Mouse (Mus musculus) brain, embryonic 14.5 days (tissue): Measurements from ENCODE around the gene Tmem106a.

Source experiments
- CTCF ChIP-seq: fragments of 200-500 bp; IDR thresholded peaks from 2 replicates; pipeline ENCODE4 v1.5.1; 2012; ENCODE audit warnings: inconsistent platforms, mild to moderate bottlenecking, moderate library complexity, borderline replicate concordance; ENCODE audit not compliant: insufficient read depth, insufficient read length; ENCODE audit errors: extremely low read depth
- POLR2A ChIP-seq: fragments of 200-500 bp; IDR thresholded peaks from 2 replicates; pipeline ENCODE4 v1.6.1; 2012; ENCODE audit warnings: mild to moderate bottlenecking, inconsistent platforms, borderline replicate concordance; ENCODE audit not compliant: poor library complexity, insufficient read depth, insufficient read length, severe bottlenecking; ENCODE audit errors: extremely low read depth

DNA sequence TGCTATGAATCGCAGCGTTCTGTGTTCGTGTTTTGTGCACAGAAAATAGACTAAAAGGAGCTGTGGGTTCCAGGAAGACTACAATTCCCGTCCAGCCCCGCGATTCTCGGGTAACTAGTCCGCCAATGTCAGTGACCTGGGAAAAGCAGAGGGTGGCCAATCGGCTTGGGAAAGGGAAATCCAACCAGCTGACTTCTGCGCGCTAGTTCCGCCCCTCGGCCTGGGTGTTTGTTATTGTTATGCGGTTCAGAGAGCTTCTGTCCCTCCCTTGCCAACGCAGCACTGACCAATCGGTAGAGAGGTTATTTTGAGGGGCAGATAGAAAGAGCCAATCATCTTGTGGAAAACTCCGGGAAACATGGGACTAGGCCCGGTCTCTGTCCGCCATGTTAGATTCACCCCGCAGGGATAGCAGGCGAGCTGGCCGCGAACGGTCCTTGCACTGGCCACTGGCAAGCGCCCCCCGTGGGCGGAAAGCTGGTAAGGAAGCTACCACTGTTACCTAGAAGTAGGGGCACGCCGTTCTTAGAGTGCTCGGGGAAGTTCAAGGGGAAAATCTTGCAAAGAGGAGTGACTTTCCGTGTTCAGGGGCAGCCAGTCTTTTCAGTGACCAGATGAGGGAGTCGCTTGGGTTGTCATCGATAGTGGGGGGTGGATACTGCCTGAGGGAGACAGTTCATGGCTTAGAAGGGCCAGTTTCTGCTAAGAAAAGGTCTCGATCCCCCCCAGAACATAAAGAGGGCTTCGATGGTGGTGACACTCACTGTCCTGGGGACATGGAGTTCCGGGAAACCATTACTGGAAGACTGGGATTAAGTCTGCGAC, 29.4 kb upstream of the Tmem106a start:
- TF ChIP-seq CTCF = no peak
- TF ChIP-seq POLR2A = peak; percentile 34; the same call in 1 of the 2 replicates
